In the genomic region with DNA sequence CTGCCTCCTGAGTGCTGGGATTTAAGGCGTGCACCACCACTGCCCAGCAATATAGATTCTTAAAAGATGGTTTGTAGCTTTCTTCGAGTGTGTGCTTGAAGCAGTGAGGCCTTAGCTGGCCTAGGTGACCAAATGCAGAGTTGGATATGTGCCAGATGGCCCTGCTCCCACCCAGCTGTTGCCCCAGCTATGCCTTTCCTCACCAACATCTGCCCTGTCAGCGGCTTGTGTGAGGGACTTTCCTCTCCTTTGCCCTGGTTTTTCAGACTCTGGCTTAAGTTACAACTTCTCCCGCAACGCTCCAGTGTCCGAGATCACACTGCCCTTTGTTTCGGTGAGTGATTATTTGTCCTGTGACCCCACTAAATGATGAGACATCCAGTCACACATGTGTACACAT, we compare ENCODE assay signal across 19 mouse cellular contexts. TPM values are rescaled to one million over a fixed set of nuclear protein-coding genes. Genes with fewer than 3 reads are reported as not detected.
DNase-seq lines count a peak whose midpoint lies in the region; ATAC-seq and TF ChIP-seq lines count a peak whose summit lies in the region.
"Had no signal": no experiment of that assay in that cellular context is flagged by ENCODE, and none has a peak within 500 bp of the region (broad histone marks: within the 10 kb centered on the region; RNA-seq: fewer than 3 reads in every experiment).

No protein-coding gene starts in this region.

- H3K27ac ChIP-seq in heart, embryonic 11.5 days (ENCODE audit: low read depth, low read length) = no peak overlapping the region
- peak overlapping the region; percentile 35 for H3K27ac ChIP-seq in brown adipose tissue, adult 24 weeks (replicated peaks; ENCODE audit: low read depth, low read length)
- no peak overlapping the region for H3K27ac ChIP-seq in midbrain, postnatal 0 days (ENCODE audit: low read depth, low read length)
- H3K27ac ChIP-seq: heart, embryonic 15.5 days; liver, embryonic 15.5 days had no signal

- no peaks in the 10 kb centered on the region for H3K27me3 ChIP-seq in heart, embryonic 11.5 days (ENCODE audit: control insufficient read depth, insufficient read depth, low read length)
- H3K27me3 ChIP-seq in midbrain, postnatal 0 days (ENCODE audit: insufficient read depth, low read length) = no peaks in the 10 kb centered on the region
- H3K27me3 ChIP-seq: heart, embryonic 15.5 days; liver, embryonic 15.5 days had no signal

- WGBS in heart, embryonic 11.5 days (ENCODE audit: insufficient replicate concordance) = 79% methylated on average over 7 of the region's 7 CpGs
- WGBS in midbrain, postnatal 0 days = 92% methylated on average over 7 of the region's 7 CpGs

- no peak overlapping the region for H3K4me2 ChIP-seq in heart, embryonic 11.5 days
- H3K4me2 ChIP-seq in midbrain, postnatal 0 days (ENCODE audit: low read depth, low read length, poor library complexity, severe bottlenecking) = no peak overlapping the region
- H3K4me2 ChIP-seq: heart, embryonic 15.5 days; liver, embryonic 15.5 days; midbrain, embryonic 11.5 days had no signal

- H3K4me1 ChIP-seq in heart, embryonic 11.5 days (ENCODE audit: control insufficient read depth, insufficient read depth, low read length) = no peaks in the 10 kb centered on the region
- peaks cover 2% of the 10 kb centered on the region; the same call in 1 of the 2 replicates for H3K4me1 ChIP-seq in brown adipose tissue, adult 24 weeks (ENCODE audit: control insufficient read depth, insufficient read depth, insufficient read length, low read length)
- H3K4me1 ChIP-seq in midbrain, postnatal 0 days (ENCODE audit: insufficient read depth, low read length) = no peaks in the 10 kb centered on the region

- no peak for ATAC-seq in heart, embryonic 11.5 days (replicated peaks; ENCODE audit: insufficient number of reproducible peaks, low FRiP score, low TSS enrichment)
- ATAC-seq in midbrain, postnatal 0 days (ENCODE audit: low FRiP score) = no peak
- ATAC-seq in CD4-positive, CD25-positive, alpha-beta regulatory T cell, adult 4 months = no peak
- ATAC-seq: hindbrain, embryonic 16.5 days had no signal

- H3K4me3 ChIP-seq in heart, embryonic 11.5 days (ENCODE audit: low read depth, low read length) = no peak overlapping the region
- no peak overlapping the region for H3K4me3 ChIP-seq in brown adipose tissue, adult 24 weeks (ENCODE audit: insufficient read depth, low read depth, low read length)
- H3K4me3 ChIP-seq in midbrain, postnatal 0 days (ENCODE audit: low read depth, low read length) = no peak overlapping the region
- H3K4me3 ChIP-seq: heart, embryonic 15.5 days; liver, embryonic 15.5 days had no signal

- no peak overlapping the region for H3K9ac ChIP-seq in heart, embryonic 11.5 days (ENCODE audit: low read depth, low read length)
- H3K9ac ChIP-seq in midbrain, postnatal 0 days (replicated peaks; ENCODE audit: low read length, poor library complexity, severe bottlenecking) = no peak overlapping the region
- H3K9ac ChIP-seq: heart, embryonic 15.5 days; liver, embryonic 15.5 days had no signal

- peak; percentile 95 for DNase-seq in heart, adult 11 months
- peak; percentile 67 for DNase-seq in 3T3-L1 (ENCODE audit: low read depth, low spot score)
- DNase-seq in kidney, postnatal 10 days = peak; percentile 81
- no peak for DNase-seq in midbrain, postnatal 0 days (ENCODE audit: low spot score)
- DNase-seq in cerebellum, adult 11 months = no peak
- DNase-seq: cerebellum, adult 9-11 months; left cerebral cortex, postnatal 4 days; thymus, postnatal 4 days had no signal

- H3K36me3 ChIP-seq in heart, embryonic 11.5 days (ENCODE audit: control insufficient read depth, insufficient read depth, low read length) = peaks cover 38% of the 10 kb centered on the region
- peaks cover 10% of the 10 kb centered on the region; the same call in 1 of the 2 replicates for H3K36me3 ChIP-seq in midbrain, postnatal 0 days (ENCODE audit: insufficient read depth, low read length)

- TF ChIP-seq CTCF in midbrain, postnatal 0 days (IDR thresholded peaks at IDR 0.05) = no peak

- H3K9me3 ChIP-seq in heart, embryonic 11.5 days (replicated peaks; ENCODE audit: control insufficient read depth, low read length) = no peaks in the 10 kb centered on the region
- H3K9me3 ChIP-seq in midbrain, postnatal 0 days (ENCODE audit: low read length) = no peaks in the 10 kb centered on the region
- H3K9me3 ChIP-seq: heart, embryonic 15.5 days; liver, embryonic 15.5 days had no signal

RNA-seq across cellular contexts. Expression of gene Cflar, which starts 33.3 kb away (rescaled TPM):
- polyA plus RNA-seq in heart, embryonic 11.5 days (2014; fragmentation: Nextera tagmentation; extraction: Ambion mirVana) = 26.7 and 32.6 TPM in 2 replicates
- polyA plus RNA-seq in brown adipose tissue, adult 24 weeks (2012; ENCODE audit: insufficient read depth, insufficient read length, missing spikeins) = 43.9 and 53.5 TPM in 2 replicates
- 15.3 and 17.4 TPM in 2 replicates for total RNA-seq in midbrain, postnatal 0 days (2014; rRNA removed)
- polyA plus RNA-seq in midbrain, postnatal 0 days (2015; fragmentation: Nextera tagmentation; extraction: Ambion mirVana) = 15.8 and 16.7 TPM in 2 replicates
- 100 to 1,000 TPM; 158 to 204 TPM for polyA plus RNA-seq in CD4-positive, CD25-positive, alpha-beta regulatory T cell, adult 4 months (2017; shearing (Covaris generic))

RNA-seq across cellular contexts. Expression of gene Als2cr12, which starts 48.9 kb away (rescaled TPM):
- polyA plus RNA-seq in heart, embryonic 11.5 days (2014; fragmentation: Nextera tagmentation; extraction: Ambion mirVana) = not detected in 2 replicates
- 8.6 and 11.0 TPM in 2 replicates for polyA plus RNA-seq in brown adipose tissue, adult 24 weeks (2012; ENCODE audit: insufficient read depth, insufficient read length, missing spikeins)
- not detected in 2 replicates for total RNA-seq in midbrain, postnatal 0 days (2014; rRNA removed)
- polyA plus RNA-seq in midbrain, postnatal 0 days (2015; fragmentation: Nextera tagmentation; extraction: Ambion mirVana) = 0.16 TPM in 1 of 2 replicates, not detected in the other
- polyA plus RNA-seq in CD4-positive, CD25-positive, alpha-beta regulatory T cell, adult 4 months (2017; shearing (Covaris generic)) = under 1 TPM in 1 of 2 experiments, not detected in 1; 0.16 TPM
- total RNA-seq: gastrocnemius, adult 8-10 months; layer of hippocampus, adult 8-10 months; left cerebral cortex, postnatal 4 days had no signal
- polyA plus RNA-seq: embryonic facial prominence, embryonic 11.5 days; forebrain, embryonic 11.5 days; heart, embryonic 15.5 days; hindbrain, embryonic 16.5 days; liver, embryonic 15.5 days; midbrain, embryonic 11.5 days had no signal

RNA-seq across cellular contexts. Expression of gene Casp8, which starts 50.5 kb away (rescaled TPM):
- polyA plus RNA-seq in heart, embryonic 11.5 days (2014; fragmentation: Nextera tagmentation; extraction: Ambion mirVana) = 23.8 and 25.8 TPM in 2 replicates
- polyA plus RNA-seq in brown adipose tissue, adult 24 weeks (2012; ENCODE audit: insufficient read depth, insufficient read length, missing spikeins) = 9.9 and 15.4 TPM in 2 replicates
- 2.2 and 2.5 TPM in 2 replicates for total RNA-seq in midbrain, postnatal 0 days (2014; rRNA removed)
- polyA plus RNA-seq in midbrain, postnatal 0 days (2015; fragmentation: Nextera tagmentation; extraction: Ambion mirVana) = 3.5 and 4.3 TPM in 2 replicates
- polyA plus RNA-seq in CD4-positive, CD25-positive, alpha-beta regulatory T cell, adult 4 months (2017; shearing (Covaris generic)) = 100 to 1,000 TPM; 197 to 203 TPM

Comparison
In these comparisons a context has a peak if more than half of its experiments do, and no peak if none do; other contexts are left out.
1. DNase-seq: peak in heart, adult 11 months (single experiment), 3T3-L1 (single experiment) and kidney, postnatal 10 days (single experiment); none in midbrain, postnatal 0 days (single experiment) and cerebellum, adult 11 months (single experiment).